Mouse (Mus musculus) cerebellum, postnatal 36 days (tissue): ENCODE results near the gene Gm42742.
A peak's percentile ranks its signal among the peaks of the same experiment; 100 is the strongest.

Source experiments
- DNase-seq, 2 experiments: peaks; one replicate each; pipeline ENCODE4 v3.0.0; 2021 to 2022; ENCODE audit warnings: mixed read lengths in 2 of 2

The Gm42742 gene

DNA sequence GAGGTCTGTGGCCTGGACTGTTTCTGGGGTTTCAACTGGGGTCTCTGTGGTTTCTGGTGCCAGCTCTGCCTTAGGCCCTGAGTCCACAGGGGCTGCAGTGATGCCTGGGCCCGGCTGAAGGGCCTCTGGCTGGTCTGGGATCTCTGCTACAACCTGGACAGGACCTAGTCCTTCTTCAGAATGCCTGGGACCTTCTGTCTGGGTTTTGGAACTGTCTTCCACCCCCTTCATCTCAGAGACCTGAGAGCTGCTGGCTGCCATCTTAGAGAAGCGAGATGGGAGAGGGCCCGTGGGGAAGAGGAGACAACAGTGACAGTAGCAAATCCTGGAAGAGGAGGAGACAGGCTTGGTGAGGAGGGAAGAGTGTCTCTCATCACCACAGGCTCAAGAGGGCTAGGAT, 866 bp downstream of the Gm42742 start:
- peak; percentile 37 to 50 for DNase-seq

DNA sequence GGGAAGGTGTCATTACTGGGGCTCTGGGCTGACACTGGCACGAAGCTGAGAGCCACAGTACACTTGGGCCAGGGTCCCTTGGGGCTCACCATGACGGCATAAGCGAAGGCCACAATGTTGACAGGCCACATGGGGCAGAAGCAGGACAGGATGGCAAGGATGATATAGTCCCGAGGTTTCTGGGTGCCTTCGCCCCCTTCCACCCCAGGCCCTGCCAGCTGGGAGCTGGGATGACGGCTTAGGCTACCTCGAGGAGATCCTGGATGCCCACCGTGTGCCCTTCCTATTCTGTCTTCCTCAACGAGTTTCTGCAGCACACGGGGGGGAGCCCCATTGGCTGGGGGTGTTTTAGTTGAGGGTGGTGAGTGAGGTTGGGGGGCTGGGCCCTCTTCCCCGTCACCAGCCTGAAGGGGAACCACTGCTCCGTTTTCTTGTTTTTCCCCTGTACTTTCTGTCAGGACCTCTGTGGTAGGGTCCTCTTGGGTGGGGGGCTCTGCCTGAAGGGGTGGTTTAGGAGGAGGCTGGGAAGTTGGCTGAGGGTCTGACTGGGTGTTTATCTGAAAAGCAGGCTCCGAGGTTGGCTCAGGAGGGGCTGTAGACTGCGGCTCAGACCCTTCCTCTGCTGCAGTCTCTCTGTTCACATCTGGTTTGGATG, 1.5 kb downstream of the Gm42742 start:
- DNase-seq = no peak

DNA sequence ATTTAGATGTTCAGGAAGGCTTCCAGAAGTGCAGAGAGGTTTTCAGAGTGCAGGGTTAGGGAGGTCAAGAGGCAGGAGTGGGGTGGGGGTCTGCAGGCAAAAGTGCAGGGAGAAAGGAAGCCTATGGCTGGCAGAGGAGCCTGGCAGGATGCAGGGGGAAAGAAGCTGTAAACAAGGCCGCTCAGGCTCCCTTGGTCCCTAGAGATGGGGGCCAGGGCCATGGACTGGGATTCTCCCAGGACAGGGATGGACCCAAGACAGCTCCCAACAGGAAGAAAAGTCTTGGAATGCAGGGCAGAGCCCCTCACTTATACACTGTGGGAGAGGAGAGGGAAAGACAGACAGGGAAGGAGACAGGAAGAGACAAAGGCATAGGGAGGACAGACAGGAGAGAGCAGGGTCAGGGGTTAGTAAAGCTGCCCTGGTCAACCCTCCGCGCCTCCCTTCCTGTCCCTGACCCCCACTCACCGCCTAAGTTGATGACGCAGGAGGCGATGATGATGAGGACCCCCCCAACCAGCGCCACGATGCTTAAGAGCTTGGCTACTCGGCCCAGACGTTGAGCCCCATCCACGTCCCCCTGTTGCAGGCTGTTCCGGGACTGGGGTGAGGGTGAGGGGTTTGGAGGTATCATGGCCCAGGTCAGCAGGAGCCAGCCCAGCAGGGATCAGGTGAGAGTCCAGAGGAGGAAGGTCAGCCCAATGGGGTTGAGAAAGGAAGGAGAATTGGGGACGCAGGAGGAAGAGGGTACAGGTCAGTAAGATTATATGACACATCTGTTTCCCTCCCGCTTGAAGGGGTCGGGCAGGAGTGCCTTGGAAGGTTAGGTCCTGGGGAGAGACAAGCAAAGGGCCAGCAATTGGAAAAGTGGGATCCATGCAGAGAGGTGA, 2.2 kb downstream of the Gm42742 start:
- DNase-seq = no peak

DNA sequence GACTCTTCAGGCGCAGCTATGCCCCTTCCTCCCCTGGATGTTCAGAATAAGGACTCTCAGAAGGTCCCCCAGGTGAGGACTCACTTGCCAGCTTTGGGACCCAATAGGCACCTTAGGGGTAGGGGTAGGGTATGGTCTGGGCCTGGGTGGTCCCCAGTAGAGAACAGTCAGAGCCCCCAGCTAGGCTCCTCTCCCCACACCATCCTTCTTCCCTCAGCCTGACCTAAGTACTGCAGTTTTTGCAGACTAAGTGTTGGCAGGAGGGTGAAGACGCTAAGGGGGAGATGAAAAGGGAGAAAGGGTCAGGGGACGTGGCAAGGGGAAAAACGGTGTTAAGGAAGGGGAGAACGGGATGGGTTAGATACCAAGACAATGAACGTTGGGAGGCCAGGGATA, 2.9 kb downstream of the Gm42742 start:
- peak in 1 of 2 experiments; percentile 16 for DNase-seq

DNA sequence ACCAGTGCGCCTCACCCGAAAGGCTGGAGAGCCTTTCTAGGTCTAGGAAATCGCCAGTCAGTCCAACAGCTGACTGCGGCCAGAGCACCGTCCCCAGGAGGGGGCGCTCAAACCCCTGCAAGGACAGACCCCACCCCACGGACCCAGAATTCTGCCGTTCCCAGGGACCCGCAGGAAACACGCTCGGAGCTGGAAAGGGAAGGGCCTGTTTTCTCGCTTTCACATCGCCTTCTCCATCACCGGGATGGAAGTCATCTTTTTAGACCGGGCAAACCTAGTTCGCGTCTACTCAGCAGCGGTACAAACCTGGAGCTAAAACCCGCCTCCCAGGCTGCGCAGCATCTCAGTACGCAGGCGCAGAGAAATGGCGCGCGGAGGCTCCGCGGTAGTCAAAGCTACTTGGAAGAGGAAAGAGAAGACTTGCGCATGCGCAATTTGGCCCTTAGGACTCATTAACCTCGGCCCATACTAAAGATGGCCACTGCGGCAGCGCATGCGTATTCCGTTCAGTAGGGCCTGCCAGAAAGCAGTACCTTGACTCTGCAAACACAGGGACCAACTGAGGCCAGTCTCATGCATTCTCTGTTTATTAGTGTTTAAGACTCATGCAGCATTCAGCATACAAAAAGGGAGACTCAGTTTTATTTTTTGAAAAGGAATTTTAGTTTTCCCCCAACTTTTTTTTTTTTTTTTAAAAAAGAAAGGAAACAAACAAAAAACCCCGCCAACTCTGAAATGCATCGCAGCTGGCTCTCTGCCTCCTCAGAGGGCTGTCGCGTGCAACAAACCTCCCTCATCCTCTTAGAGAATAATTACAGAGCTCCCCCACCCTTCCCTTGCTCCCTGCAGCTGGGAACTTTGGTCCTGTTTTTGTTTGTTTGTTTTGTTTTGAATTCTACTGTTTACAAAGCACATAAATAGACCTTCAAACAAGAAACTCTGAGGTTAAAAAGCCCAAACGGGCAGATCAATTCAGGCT, 3.6 kb downstream of the Gm42742 start, which contains the start of gene Pagr1a:
TSS of gene Pagr1a (minus strand) at position 382 of the 979 bp plus-strand sequence.
- peak; percentile 98 for DNase-seq

DNA sequence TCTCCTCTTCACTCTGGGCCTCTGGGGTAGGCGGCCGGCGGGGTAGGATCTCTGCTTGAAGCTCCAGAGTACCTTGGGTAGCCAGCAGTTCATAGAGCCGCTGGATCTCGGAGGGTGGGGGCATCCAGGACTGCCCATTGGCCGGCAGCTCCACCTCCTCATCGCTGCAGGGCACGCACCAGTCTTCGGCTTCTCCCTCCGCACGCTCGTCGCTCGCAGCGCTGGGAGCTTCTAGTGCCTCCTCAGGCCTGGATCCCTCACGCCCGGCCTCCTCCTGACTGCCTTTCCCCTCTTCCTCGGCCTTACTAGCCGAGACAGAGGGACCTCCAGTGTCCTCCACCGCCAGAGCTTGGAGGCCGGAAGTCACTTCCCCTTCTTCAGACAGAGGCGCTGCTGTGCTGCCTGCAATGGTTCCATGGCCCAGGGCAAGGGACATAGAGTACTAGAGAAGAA, 4.4 kb downstream of the Gm42742 start:
- peak; percentile 65 to 68 for DNase-seq

DNA sequence TGATC, 4.6 kb downstream of the Gm42742 start, which contains the start of gene Pagr1b:
TSS of gene Pagr1b (minus strand) at position 4 of the 5 bp plus-strand sequence.
- DNase-seq = no peak

DNA sequence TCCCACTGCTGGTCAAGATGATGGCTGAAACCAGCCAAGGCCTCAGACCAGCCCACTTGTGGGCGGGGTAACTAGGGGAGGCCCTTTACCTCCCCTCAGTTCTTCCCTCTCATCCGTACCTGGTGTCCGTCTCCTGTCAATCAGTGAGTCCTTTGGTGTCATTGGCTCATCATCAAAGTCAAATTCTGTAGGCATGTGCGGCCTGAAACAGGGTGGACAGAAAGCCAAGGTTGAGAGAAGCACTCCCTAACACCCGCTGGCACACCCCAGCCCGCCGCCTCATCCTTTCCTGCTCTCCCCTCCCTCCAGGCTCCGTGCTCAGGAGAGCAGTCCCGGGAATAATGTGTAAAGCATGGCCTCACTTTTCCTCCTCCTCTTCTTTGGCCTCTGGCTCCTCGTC, 4.8 kb downstream of the Gm42742 start:
- DNase-seq = peak; percentile 59 to 62

DNA sequence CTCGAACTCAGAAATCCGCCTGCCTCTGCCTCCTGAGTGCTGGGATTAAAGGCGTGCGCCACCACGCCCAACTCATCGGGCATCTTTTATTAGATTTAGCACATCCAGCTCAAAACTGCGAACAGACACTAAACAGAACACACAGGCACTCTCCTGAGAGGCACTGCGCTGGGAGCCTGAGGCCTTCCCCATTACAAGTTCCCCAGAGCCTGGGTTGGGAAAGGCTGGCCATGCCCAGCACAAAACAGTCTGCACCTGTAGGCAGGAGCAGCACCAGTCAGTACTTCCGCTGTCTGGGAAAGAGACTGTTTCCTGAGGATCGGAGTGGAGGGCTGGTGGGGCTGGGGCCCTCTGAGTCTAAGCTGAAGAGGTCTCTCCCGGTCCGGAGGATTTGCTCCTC, 5.9 kb downstream of the Gm42742 start:
- DNase-seq = peak in 1 of 2 experiments; percentile 4

DNA sequence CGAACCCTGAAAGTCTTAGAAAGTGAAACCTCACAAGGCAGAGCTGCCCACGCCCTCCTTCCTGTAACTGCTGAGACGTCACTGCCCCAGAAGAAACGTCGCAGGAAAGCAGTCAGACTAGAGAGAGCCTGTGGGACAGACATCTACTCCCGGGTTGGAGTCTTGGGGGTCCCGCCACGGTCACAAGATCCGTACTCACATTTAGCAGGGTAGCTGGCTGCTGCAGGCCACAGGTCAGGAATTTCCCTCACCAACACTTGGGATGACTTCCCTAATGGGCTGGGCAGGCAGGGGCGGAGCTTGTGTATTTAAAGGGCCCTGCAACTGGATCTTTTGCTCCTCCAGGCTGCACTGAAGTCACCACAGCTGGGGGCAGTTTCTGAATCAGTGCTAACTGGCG, 6.6 kb downstream of the Gm42742 start, which contains the start of gene Mvp:
TSS of gene Mvp (minus strand) at position 302 of the 400 bp plus-strand sequence.
- peak; percentile 59 to 63 for DNase-seq

DNA sequence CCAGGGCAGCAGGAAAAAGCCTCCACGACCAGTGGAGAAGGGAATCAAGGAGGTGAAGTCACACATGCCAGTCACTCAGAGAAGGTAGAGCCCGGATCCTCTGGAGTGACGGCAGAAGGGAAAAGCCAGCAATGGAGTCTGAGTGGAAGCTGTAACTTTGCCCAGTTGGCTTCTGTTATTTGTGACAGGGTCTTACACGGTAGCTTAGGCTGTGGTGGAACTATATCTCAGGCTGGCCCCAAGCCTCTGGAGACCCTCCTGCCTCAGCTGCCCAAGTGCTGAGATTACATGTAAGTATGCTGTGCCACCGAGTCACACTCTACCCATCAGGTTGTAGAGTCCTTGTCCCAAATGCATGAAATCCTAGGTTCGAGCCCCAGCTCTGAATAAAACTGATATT, 7.5 kb downstream of the Gm42742 start:
- no peak for DNase-seq

DNA sequence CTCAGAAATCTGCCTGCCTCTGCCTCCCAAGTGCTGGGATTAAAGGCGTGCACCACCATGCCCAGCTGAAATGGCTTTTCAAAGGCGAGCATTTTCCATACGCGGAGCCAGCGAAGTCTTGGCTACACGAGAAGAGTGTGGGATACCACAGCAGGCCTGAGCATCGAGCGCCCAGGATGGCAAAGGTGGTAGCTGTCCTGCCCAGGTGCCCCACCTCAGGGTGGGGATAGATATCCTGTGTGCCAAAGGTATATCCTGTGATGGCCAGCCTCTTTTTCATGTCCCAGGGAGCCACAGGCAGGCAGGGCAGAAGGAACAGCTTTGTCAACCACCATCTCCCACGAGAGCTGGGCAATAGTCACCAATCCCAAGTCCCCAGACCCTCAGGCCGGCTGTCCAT, 8.1 kb downstream of the Gm42742 start:
- DNase-seq = no peak

DNA sequence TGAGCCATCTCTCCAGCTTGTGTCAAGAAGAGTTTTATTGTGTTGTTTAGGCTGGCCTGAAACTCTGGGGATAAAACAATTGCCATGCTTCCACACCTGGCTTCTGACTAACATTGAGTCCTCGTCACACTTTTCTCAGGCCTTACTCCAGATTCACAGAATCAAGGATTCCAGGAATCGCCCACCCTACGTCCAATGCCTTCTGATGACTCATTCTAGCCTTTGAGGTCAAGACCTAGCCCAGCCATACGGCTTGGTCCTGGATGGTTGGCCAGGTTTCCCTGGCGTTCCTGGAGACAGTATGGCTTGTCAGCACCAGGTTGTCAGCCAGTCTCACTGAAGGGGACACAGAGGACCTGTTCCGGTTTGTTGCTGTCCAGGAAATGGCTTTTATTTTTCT, 8.5 kb downstream of the Gm42742 start:
- no peak for DNase-seq

DNA sequence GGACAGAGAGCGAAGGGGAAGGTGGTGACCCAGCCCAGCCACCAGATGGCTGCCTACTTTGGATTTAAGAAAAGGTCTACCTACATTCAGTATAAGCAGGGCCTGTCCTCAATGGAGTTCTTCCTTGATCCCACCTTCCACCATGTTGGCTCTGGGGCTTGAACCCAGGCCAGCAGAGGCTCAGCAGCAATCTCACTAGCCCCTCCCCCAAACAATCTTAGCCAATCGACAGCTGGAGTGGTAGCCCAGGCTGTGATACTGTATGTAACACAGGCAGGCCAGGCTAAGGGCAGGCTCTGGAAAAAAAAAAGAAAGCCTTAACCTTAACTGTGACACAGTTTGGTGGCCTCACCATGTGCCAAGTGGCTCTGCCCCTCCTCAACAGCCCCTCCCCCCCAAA, 9.2 kb downstream of the Gm42742 start:
- DNase-seq = no peak

DNA sequence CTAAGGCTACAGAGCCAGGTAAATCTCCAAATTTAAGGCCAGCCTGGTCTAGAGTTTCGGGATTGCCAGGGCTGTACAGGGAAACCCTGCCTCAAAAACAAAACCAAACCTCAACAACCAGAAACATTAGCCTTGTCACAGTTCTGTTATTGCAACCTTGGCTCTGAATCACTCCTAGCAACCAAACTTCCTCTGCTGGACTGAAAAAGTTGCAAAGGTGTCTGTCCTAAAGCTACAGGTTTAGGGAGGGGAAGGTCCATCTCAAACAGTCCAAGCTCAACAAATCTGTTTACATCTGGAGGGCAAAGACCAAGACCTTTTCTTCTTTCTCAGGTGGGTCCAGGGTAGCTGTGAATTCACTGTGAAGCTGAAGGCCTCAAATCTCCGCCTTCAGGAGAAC, 9.8 kb downstream of the Gm42742 start:
- no peak for DNase-seq

DNA sequence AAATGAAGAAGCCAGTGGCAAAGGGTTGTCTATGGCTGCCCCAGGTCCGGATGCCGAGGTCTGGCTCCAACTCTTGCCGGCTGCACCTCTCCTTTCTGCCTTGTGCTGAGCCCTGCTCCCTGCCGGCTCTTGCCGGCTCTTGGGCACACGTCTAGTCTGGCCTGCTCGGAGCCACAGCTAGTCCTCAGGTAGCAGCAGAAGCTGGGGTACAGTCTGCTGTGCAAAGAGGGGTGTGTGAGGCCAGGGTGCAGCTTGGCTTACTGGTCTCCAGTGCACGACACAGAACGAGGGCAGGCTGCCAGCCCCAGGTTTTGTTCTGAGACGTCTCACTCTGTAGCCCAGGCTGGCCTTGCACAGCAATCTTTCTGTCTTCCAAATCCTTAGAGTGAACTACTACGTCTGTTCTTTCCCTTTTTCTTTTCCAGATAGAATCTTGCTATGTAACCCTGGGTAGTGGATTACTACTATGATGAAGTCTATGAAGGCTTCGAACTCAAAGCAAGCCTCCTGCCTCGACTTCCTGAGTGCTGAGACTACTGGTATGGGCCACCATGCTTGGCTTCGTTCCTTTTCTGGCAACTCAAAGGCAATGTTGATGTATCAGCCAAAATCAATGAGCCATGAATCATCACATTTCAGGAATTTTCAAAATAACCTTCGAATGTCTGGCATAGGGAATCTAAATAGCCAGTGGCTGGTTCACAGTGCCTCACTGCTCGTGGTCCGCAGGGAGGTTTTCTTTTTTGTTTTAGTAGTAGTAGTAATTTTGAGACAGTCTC, 11.4 kb downstream of the Gm42742 start:
- peak; percentile 66 to 67 for DNase-seq

DNA sequence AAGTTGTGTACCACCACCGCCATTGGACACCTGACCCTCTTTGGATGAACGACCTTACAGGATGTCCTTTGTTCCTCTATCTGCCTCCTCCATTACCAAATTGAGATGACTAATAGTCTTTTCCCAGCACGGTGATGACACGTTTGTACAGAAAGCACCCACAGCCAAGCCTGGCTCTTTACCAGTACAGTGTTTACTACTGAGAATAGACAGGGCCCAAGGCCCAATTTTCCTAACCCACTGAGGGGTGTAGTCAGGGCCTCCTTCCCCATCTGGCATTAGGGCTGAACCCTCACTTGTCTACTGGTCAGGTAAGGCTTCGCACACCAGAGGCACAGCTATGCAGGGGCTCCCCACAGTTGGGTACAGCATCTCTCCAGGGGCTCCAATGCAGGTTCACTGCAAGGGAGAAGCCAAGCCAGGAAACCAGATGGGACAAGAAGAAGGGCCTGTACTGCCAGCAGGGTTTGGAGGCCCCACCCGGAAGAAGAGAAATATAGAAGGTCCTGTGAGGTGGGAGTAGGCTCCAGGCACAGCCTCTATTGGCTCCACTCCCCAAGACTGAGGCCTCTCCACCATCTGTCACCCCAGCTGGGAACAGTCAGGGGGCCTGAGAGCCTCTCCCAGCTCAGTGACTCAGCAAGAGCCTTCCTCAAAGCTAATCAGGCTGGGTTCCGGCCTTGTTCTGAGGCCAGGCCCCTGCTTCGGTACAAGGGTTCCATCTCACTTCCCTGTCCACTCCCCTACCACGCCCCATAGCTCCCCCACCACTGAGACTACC, 12.5 kb downstream of the Gm42742 start:
- DNase-seq = peak; percentile 97

DNA sequence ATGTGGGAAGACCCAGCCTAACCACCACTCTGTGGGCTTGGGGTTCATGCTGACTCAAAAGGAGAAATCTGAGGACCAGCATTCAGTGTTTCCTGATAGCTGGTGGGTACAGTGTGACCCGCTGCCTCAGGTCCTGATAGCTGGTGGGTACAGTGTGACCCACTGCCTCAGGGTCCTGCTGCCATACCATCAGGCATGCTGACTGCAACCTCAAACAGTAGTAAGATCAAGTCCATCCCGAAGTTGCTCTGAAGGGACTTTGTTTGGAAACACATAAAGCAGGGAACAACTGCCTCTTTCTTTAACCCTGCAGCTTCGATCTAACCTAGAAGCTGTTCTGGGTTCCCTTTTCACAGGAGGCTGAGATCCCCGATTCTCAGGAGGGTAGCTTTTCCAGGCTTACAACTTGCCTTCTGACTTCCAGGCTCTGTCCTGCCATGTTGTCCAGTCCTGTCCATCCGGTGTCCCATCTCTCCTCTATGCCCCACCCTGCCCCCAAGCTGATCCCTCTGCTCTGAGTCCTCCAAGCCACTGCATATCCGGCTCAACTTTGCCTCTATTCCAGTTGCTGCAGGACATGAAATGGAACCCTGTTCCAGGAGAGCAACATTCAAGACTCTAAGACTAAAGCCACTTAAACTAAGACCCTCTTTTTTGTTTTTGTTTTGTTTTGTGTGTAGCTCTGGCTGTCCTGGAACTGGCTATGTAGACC, 13.4 kb downstream of the Gm42742 start:
- DNase-seq = peak in 1 of 2 experiments; percentile 34

DNA sequence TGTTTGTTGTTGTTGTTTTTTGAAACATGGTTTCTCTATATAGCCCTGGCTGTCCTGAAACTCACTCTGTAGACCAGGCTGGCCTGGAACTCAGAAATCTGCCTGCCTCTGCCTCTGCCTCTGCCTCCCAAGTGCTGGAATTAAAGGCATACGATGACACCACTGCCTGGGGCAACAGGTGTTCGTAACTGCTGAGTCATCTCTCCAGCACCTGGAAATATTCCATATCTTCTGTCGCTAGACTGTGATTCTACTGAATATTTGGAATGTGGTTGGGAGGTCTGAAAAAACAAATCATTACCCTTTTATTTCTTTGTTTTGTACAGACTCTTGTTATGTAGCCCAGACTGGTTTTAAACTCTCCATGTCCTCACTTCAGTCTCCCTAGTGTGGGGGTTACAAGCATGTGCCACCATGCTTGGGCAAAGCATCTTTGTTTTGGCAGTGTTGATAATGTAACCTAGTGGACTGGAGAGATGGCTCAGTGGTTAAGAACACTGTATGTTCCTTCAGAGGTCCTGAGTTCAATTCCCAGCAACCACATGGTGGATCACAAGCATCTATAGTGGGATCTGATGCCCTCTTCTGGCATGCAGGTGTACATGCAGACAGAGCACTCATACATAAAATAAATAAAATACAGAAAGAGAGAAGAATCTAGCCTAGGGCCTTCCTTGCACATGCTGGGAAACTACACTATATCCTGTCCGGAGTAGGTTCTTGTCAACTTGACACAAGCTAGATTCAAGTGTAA, 16.6 kb downstream of the Gm42742 start:
- no peak for DNase-seq

DNA sequence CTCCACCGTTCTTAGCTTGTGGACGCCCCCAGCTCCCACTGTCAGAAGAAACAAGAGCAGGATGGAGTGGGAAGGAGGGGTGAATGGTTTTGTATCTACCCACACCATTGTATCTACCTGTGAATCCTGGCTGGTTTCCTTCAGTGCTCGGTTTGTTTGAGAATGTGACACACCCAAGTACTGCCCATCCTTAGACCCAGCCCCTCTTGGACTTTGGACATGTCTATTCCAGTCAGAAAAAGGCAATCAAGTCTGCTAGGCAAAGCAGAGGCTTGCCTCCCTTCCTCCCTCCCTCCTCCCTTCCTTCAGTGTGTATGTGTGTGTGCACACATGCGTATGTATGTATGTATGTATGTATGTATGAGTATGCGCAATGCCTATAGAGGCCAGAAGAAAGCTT, 17.3 kb downstream of the Gm42742 start:
- no peak for DNase-seq
